Mouse (Mus musculus) kidney, adult 2 months (tissue): ENCODE data around the gene Gm3285.

Experiments used
- CTCF ChIP-seq: fragments of 200-500 bp; conservative IDR thresholded peaks from 2 replicates; pipeline ENCODE4 v1.5.1; 2011; ENCODE audit warnings: low read depth, mild to moderate bottlenecking, control low read depth, low read length, moderate library complexity, mixed read lengths; ENCODE audit not compliant: insufficient read depth, insufficient read length
- POLR2A ChIP-seq: fragments of 200-500 bp; IDR thresholded peaks from one replicate; pipeline ENCODE4 v1.6.1; 2011; ENCODE audit warnings: low read depth, low read length, control low read depth

GRCm38 (mm10) chr10:77826951-77827350, 34.8 kb upstream of the Gm3285 start, which contains the start of gene Krtap10-4:
- TF ChIP-seq CTCF (no peak), POLR2A (no peak)
